Mouse (Mus musculus) kidney, adult 2 months (tissue): Measurements from ENCODE around the gene Tespa1.

ENCODE experiments used
- CTCF ChIP-seq: fragments of 200-500 bp; conservative IDR thresholded peaks from 2 replicates; pipeline ENCODE4 v1.5.1; 2011; ENCODE audit warnings: low read depth, mild to moderate bottlenecking, control low read depth, low read length, moderate library complexity, mixed read lengths; ENCODE audit not compliant: insufficient read depth, insufficient read length
- POLR2A ChIP-seq: fragments of 200-500 bp; IDR thresholded peaks from one replicate; pipeline ENCODE4 v1.6.1; 2011; ENCODE audit warnings: low read depth, low read length, control low read depth

DNA sequence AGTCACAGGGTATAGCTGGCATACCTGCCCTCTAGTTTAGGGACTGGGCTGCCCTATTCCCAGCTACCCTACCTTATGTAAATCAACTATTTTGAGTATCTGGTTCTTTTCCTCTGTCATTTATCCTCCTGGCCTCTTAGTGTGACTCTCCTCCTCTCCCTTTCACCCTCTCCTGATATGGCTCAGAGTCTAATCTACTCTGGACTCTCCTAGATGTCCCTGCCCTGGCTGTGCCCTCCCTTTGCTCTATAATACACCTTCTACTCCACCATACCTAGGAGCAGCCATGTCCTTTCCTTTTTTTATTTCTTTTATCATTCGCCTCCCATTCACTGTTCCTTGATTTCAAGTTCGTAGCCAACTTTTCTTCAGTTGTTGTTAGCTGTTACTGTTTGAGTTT, 52.5 kb downstream of the Tespa1 start:
- TF ChIP-seq POLR2A (no peak), CTCF (no peak)
